Mouse (Mus musculus) lung, embryonic 15.5 days (tissue): ENCODE results near the gene Sinhcaf. TPM values are rescaled to one million over a fixed set of nuclear protein-coding genes. Genes with fewer than 3 reads are reported as not detected.
A peak's percentile ranks its signal among the peaks of the same experiment; 100 is the strongest.
"Not testable (repeated sequence)": the region's sequence is repeated elsewhere in the genome, so short reads cannot be mapped to it uniquely, and the experiment has no call there.

Experiments
- ATAC-seq: fragments of 200-750 bp; cut with Nextera tagmentation; 2 replicates; pipeline ENCODE4 v1.8.0; 2017; ENCODE audit warnings: moderate number of reproducible peaks, borderline replicate concordance; ENCODE audit not compliant: low FRiP score, low TSS enrichment; ENCODE audit errors: extremely low read depth
- H3K27ac ChIP-seq: fragments of 300-500 bp; sonication (generic); 2 replicates; pipeline ENCODE4 v1.5.1; 2015; ENCODE audit warnings: moderate library complexity, mild to moderate bottlenecking, inconsistent platforms
- H3K27me3 ChIP-seq: fragments of 300-500 bp; sonication (generic); 2 replicates; pipeline ENCODE4 v1.6.1; 2015; ENCODE audit warnings: inconsistent platforms
- H3K36me3 ChIP-seq: fragments of 300-500 bp; sonication (generic); 2 replicates; pipeline ENCODE4 v1.6.1; 2015; ENCODE audit warnings: inconsistent platforms
- H3K4me1 ChIP-seq: fragments of 300-500 bp; sonication (generic); 2 replicates; pipeline ENCODE4 v1.6.1; 2015; ENCODE audit warnings: inconsistent platforms
- H3K4me2 ChIP-seq: fragments of 300-500 bp; sonication (generic); 2 replicates; pipeline ENCODE4 v1.6.1; 2015; ENCODE audit warnings: inconsistent platforms, mild to moderate bottlenecking, moderate library complexity
- H3K4me3 ChIP-seq: fragments of 300-500 bp; sonication (generic); 2 replicates; pipeline ENCODE4 v1.5.1; 2015; ENCODE audit warnings: mild to moderate bottlenecking, inconsistent platforms
- H3K9ac ChIP-seq: fragments of 300-500 bp; sonication (generic); 2 replicates; pipeline ENCODE4 v1.6.1; 2015; ENCODE audit warnings: inconsistent platforms
- H3K9me3 ChIP-seq: fragments of 300-500 bp; sonication (generic); 2 replicates; pipeline ENCODE4 v1.6.1; 2016; ENCODE audit warnings: inconsistent platforms
- WGBS: fragments of 180-500 bp; shearing (Covaris S2); methylation state at CpG from one replicate; pipeline ENCODE4 v1.1.7; 2015; 5-methylcytosine and 5-hydroxymethylcytosine counted together
- polyA plus RNA-seq: library from polyadenylated mRNA; unstranded; fragments of >200 nt; fragmentation: Nextera tagmentation; extraction: Ambion mirVana; gene quantifications from 2 replicates; pipeline ENCODE4 v1.2.1, GENCODE M21; 2015

Gene Sinhcaf
- polyA plus RNA-seq, 1 experiment from 2014 or later, result 113 TPM

DNA sequence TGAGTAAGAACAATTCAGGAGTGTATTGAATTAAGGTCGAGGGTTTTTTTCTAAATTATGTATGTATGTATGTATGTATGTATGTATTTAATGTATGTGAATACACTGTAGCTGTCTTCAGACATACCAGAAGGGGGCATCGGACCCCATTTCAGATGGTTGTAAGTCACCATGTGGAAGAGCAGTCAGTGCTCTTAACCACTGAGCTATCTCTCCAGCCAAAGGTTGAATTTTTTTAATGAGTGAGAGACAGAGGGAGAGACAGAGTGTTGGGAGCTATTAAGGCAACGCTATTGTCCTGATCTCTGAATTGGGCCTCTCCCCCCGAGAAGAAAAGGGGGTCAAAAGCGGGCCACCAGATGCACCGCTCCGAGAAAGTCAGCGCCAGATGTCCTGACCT lies 34.4 kb downstream of the Sinhcaf start:
- not testable (repeated sequence) for H3K9ac ChIP-seq, H3K4me3 ChIP-seq, H3K4me1 ChIP-seq, H3K36me3 ChIP-seq, H3K4me2 ChIP-seq, H3K27ac ChIP-seq, H3K27me3 ChIP-seq, ATAC-seq, H3K9me3 ChIP-seq
- WGBS, result 89% methylated on average over 8 of the region's 8 CpGs

- 86% methylated on average over 9 of the region's 9 CpGs for WGBS
- H3K4me3 ChIP-seq, result no peak overlapping the region
- no peaks in the 10 kb centered on the region for H3K4me1 ChIP-seq
- ATAC-seq, result no peak
- H3K27me3 ChIP-seq, result no peaks in the 10 kb centered on the region
- H3K4me2 ChIP-seq, result no peak overlapping the region
- no peak overlapping the region for H3K9ac ChIP-seq
- H3K36me3 ChIP-seq, result no peaks in the 10 kb centered on the region
- H3K27ac ChIP-seq, result no peak overlapping the region
- H3K9me3 ChIP-seq, result no peaks in the 10 kb centered on the region
Measured at GRCm38 (mm10) chr6:148906958-148907357, 39.3 kb downstream of the Sinhcaf start.

- no peak for ATAC-seq
- H3K9ac ChIP-seq, result no peak overlapping the region
- 63% methylated on average over 3 of the region's 3 CpGs for WGBS
Measured at GRCm38 (mm10) chr6:148902728-148903127, 43.5 kb downstream of the Sinhcaf start.

DNA sequence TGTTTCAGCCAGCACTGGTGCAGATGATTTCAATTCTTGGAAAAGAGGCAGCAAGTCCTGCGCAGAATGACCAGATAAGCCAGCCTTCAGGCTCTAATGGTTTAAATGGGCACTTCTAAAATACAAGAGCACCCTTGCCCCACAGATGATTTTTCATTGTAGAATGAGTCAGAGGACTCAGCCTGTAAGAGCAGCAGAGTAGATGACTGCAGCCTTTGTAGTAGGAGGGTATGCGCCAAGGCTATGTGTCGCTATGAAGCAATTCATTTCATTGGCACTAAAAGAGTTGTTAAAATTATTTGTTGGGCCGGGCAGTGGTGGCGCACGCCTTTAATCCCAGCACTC lies 49.8 kb downstream of the Sinhcaf start:
- Histone ChIP-seq H3K27ac (peak overlapping the region; percentile 91), H3K9me3 (no peaks in the 10 kb centered on the region), H3K27me3 (no peaks in the 10 kb centered on the region), H3K4me2 (peak overlapping the region; percentile 94), H3K9ac (peak overlapping the region; percentile 76), H3K4me3 (peak overlapping the region; percentile 89), H3K4me1 (peaks cover 11% of the 10 kb centered on the region; the same call in 1 of the 2 replicates), H3K36me3 (no peaks in the 10 kb centered on the region)
- WGBS, result 38% methylated on average over 6 of the region's 6 CpGs
- peak; percentile 25; the same call in 1 of the 2 replicates for ATAC-seq

More at GRCm38 (mm10) chr6:148902728-148903127, 43.5 kb downstream of the Sinhcaf start:
- Histone ChIP-seq H3K4me2 (no peak overlapping the region), H3K4me1 (no peaks in the 10 kb centered on the region), H3K4me3 (no peak overlapping the region), H3K27me3 (no peaks in the 10 kb centered on the region), H3K9me3 (no peaks in the 10 kb centered on the region), H3K27ac (no peak overlapping the region), H3K36me3 (no peaks in the 10 kb centered on the region)

DNA sequence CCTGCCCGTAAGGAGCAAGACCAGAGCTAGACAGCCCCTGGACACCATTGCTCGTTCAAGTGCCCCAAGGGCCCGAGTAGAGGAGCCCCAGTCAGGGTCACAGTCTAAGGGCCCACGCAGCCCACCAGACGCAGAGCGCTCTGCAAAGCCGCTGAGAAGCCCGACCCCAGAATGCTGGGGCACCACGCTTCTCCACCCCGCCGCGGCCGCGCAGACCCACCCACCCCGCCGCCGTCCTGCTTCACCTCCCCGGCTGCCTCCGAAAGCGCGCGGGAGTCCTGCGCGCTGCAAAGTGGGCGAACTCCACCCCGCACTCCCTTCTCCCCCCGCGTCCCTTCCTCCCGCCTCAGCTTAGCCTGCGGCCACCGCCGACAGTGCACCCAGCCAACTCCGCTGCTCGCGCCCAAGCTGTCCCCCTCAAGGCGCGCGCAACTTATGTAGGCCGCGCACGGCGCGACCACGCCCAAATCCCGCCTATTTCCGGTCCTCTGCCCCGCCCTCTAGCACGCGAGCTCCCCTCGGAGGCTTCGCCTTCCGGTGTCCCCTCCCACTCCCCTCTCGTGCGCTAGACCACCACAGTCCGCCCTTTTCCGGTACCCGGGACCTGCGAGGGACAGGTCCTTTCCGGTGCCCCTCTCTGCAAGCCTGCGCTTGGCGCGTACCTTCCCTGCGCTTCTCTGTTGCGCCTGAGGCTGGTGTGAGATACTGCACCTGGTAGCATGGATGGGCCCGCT lies 50.3 kb downstream of the Sinhcaf start, which contains the start of gene Caprin2:
Gene Caprin2, minus strand, starts transcription at position 465 of the 734 bp plus-strand sequence.
- H3K27me3 ChIP-seq, result no peaks in the 10 kb centered on the region
- peak within 1 kb of the TSS; percentile 89 for H3K4me3 ChIP-seq
- no peaks in the 10 kb centered on the region for H3K9me3 ChIP-seq
- H3K4me2 ChIP-seq, result peak within 1 kb of the TSS; percentile 94
- H3K4me1 ChIP-seq, result peaks cover 11% of the 10 kb centered on the region; the same call in 1 of the 2 replicates
- H3K9ac ChIP-seq, result peak within 1 kb of the TSS; percentile 76
- no peaks in the 10 kb centered on the region for H3K36me3 ChIP-seq
- under 1% methylated on average over 65 of the region's 65 CpGs for WGBS
- ATAC-seq, result peak; percentile 98
- H3K27ac ChIP-seq, result peak within 1 kb of the TSS; percentile 91

- 7% methylated on average over 18 of the region's 18 CpGs for WGBS
- peak overlapping the region; percentile 76 for H3K9ac ChIP-seq
- peak; percentile 48 for ATAC-seq
- peak overlapping the region; percentile 94 for H3K4me2 ChIP-seq
- H3K4me3 ChIP-seq, result peak overlapping the region; percentile 89
- no peaks in the 10 kb centered on the region for H3K27me3 ChIP-seq
- no peaks in the 10 kb centered on the region for H3K36me3 ChIP-seq
- H3K27ac ChIP-seq, result peak overlapping the region; percentile 91
- no peaks in the 10 kb centered on the region for H3K9me3 ChIP-seq
- H3K4me1 ChIP-seq, result peaks cover 11% of the 10 kb centered on the region; the same call in 1 of the 2 replicates
Measured at GRCm38 (mm10) chr6:148894888-148895772, 51.1 kb downstream of the Sinhcaf start.

GRCm38 (mm10) chr6:148873911-148874310 lies 72.4 kb downstream of the Sinhcaf start:
- H3K27me3 ChIP-seq, result no peaks in the 10 kb centered on the region
- no peaks in the 10 kb centered on the region for H3K4me1 ChIP-seq

More at GRCm38 (mm10) chr6:148873911-148874310, 72.4 kb downstream of the Sinhcaf start:
- ATAC-seq, result no peak
- Histone ChIP-seq H3K27ac (no peak overlapping the region), H3K9me3 (no peaks in the 10 kb centered on the region), H3K4me3 (no peak overlapping the region), H3K4me2 (no peak overlapping the region), H3K36me3 (no peaks in the 10 kb centered on the region), H3K9ac (no peak overlapping the region)
- 85% methylated on average over 1 of the region's 1 CpGs for WGBS

Other genes starting within 250 kb of the Sinhcaf start
- gene Ipo8, start 115.0 kb downstream of the Sinhcaf start, polyA plus RNA-seq, result 23.8 and 24.6 TPM in 2 replicates
- 13.9 and 17.1 TPM in 2 replicates for gene Caprin2, start 50.2 kb downstream of the Sinhcaf start, polyA plus RNA-seq
- gene Dennd5b, start 155.2 kb upstream of the Sinhcaf start, polyA plus RNA-seq, result 5.5 and 5.8 TPM in 2 replicates
- not detected in 2 replicates for gene Gm10203, start 183.7 kb upstream of the Sinhcaf start, polyA plus RNA-seq
- gene Etfbkmt, start 193.4 kb upstream of the Sinhcaf start, polyA plus RNA-seq, result 14.6 and 16.2 TPM in 2 replicates
- gene Amn1, start 242.2 kb upstream of the Sinhcaf start, polyA plus RNA-seq, result 28.2 TPM in 2 replicates